Mouse (Mus musculus) cerebellum, postnatal 36 days (tissue): Measurements from ENCODE around the gene Bmpr1a.
"Not testable (repeated sequence)": the region's sequence is repeated elsewhere in the genome, so short reads cannot be mapped to it uniquely, and the experiment has no call there.

Experiments used
- DNase-seq, 2 experiments: peaks; one replicate each; pipeline ENCODE4 v3.0.0; 2021 to 2022; ENCODE audit warnings: mixed read lengths in 2 of 2

Gene Bmpr1a

GRCm38 (mm10) chr14:34448398-34448797, 54.7 kb downstream of the Bmpr1a start:
- DNase-seq = no peak

- no peak for DNase-seq
Measured at GRCm38 (mm10) chr14:34447659-34448058, 55.5 kb downstream of the Bmpr1a start.

GRCm38 (mm10) chr14:34446624-34447023, 56.5 kb downstream of the Bmpr1a start:
- no peak for DNase-seq

- DNase-seq = no peak
Measured at GRCm38 (mm10) chr14:34445348-34445747, 57.8 kb downstream of the Bmpr1a start.

- no peak for DNase-seq
Measured at GRCm38 (mm10) chr14:34444924-34445323, 58.2 kb downstream of the Bmpr1a start.

GRCm38 (mm10) chr14:34444368-34444767, 58.8 kb downstream of the Bmpr1a start:
- DNase-seq = no peak

- no peak for DNase-seq
Measured at GRCm38 (mm10) chr14:34442531-34442930, 60.6 kb downstream of the Bmpr1a start.

GRCm38 (mm10) chr14:34440526-34441066, 62.5 kb downstream of the Bmpr1a start:
- no peak for DNase-seq

- no peak for DNase-seq
Measured at GRCm38 (mm10) chr14:34429069-34429468, 74.1 kb downstream of the Bmpr1a start.

GRCm38 (mm10) chr14:34428274-34428673, 74.9 kb downstream of the Bmpr1a start:
- DNase-seq = no peak

GRCm38 (mm10) chr14:34421078-34421477, 82.1 kb downstream of the Bmpr1a start:
- no peak for DNase-seq

GRCm38 (mm10) chr14:34417501-34417900, 85.6 kb downstream of the Bmpr1a start:
- DNase-seq = no peak

GRCm38 (mm10) chr14:34416946-34417345, 86.2 kb downstream of the Bmpr1a start:
- not testable (repeated sequence) for DNase-seq

GRCm38 (mm10) chr14:34412164-34412896, 90.8 kb downstream of the Bmpr1a start:
- DNase-seq = no peak

- no peak for DNase-seq
Measured at GRCm38 (mm10) chr14:34410716-34411115, 92.4 kb downstream of the Bmpr1a start.

- DNase-seq = no peak
Measured at GRCm38 (mm10) chr14:34403424-34403823, 99.7 kb downstream of the Bmpr1a start.

- no peak for DNase-seq
Measured at GRCm38 (mm10) chr14:34402871-34403270, 100.3 kb downstream of the Bmpr1a start.

GRCm38 (mm10) chr14:34401135-34401534, 102.0 kb downstream of the Bmpr1a start:
- DNase-seq = peak; percentile 65 to 74

GRCm38 (mm10) chr14:34400021-34400420, 103.1 kb downstream of the Bmpr1a start:
- no peak for DNase-seq

- no peak for DNase-seq
Measured at GRCm38 (mm10) chr14:34399301-34399700, 103.8 kb downstream of the Bmpr1a start.

GRCm38 (mm10) chr14:34398901-34399300, 104.2 kb downstream of the Bmpr1a start:
- no peak for DNase-seq

- DNase-seq = no peak
Measured at GRCm38 (mm10) chr14:34397871-34398270, 105.3 kb downstream of the Bmpr1a start.

GRCm38 (mm10) chr14:34393295-34393694, 109.8 kb downstream of the Bmpr1a start:
- DNase-seq = no peak

- DNase-seq = no peak
Measured at GRCm38 (mm10) chr14:34382921-34383704, 120.0 kb downstream of the Bmpr1a start.
